Mouse (Mus musculus) cerebellum, postnatal 14 days (tissue): ENCODE measurements at regions not wholly inside any gene's neighbourhood (a gene's known extent, or its start where the extent isn't known, plus 50 kb on each side); places are given as distances from the start of the nearest gene placed in this dataset.

Source experiments
- DNase-seq, 2 experiments: peaks; one replicate each; pipeline ENCODE4 v3.0.0; 2021; ENCODE audit warnings: mixed read lengths in 2 of 2

DNA sequence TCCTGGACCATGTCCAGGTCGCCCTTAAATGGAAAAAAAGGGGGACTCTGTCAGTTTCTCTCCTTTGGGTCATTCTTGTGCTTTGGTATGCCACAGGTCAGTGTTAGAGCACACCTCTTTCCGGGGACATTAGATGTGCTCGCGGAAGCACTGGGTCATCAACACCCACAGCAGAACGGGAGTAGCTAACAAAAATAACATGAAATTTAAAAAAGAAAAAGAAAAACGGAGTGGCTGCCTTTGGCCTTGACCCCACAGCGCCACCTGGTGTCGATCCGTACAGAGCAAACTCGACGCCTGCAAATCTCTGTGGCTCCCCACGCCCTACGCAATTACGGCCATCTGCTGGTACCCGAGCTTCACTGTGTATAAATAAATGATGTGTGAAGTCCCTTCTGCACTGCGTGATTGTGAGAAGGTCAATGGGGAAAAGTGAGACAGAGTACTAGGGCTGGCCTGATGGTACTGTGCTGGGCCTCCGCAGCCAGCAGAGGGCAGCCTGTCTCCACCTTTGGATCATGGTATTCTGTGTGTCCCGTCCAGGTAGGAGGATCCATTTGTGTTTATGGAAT is 99.0 kb upstream of the Slc7a12 start:
- DNase-seq = peak; percentile 77 to 90

DNA sequence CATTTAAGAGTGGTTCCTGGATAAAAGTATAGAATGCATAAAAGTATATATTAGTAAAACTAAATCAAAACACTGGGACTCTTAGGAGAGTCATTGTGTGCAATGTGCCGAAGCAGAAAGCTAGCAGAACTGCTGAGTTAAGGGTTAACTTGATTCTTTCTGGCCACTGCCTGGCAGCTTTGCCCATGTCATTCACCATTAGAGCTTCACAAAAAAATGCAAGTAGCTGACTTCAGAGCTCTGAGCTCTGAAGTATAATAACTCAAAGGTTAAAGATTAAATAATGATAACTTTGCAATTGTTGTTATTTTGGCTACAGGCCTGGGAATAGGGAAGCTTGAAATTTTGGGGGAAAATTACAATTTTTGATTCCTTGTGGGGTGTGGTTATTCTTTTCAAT is 89.8 kb upstream of the Slc7a12 start:
- no peak for DNase-seq

DNA sequence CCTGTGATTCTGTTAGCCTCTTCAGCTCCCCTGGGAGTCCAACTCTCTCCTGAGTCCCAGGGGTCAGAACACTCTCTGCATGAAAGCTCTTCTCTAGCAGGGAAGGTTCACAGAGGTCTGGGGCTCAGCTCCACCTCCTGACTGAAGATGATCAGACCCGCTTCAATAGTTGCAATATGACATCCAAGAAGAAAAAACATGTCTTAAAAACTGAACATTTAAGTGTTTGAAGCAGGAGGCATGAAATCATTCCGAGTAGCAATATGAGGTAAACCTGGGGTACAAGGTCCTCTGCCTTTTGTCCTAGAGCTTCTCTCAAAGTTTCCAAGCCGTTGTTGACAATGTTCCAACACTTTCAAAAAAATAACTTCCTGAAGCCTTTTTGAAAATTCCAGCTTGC is 81.8 kb upstream of the Slc7a12 start:
- DNase-seq = no peak

DNA sequence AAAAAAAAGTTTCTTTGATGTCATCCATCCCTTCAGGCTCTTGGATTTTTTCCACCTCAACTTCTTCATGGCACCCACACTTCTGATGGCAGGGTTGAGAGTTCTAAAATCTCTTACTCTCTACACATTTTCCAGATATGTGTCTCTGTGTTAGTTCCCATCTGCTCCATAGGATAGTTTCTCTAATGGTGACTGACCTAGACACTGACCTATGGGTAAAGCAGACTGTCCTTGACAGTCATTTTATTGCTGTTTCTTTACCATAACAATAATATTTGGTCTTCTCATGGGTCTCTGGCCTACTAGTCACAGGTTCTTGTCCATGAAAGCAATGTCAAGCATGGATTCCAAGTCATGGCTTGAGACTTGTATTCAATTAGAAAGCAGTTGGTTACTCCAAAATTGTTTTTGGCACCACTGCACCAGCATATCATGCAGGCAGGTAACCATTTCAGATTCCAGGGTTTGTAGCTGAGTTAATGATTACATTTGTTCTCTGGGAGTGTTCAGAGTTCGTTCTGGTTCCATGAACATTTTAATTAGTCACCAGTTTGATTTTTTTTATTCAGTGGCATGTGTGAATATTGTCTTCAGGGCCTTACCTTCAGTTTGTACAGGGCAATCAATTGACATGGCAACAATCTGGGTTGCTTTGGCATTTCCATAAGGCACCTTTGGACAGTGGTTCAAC is 71.9 kb upstream of the Slc7a12 start:
- no peak for DNase-seq
